Mouse (Mus musculus): ENCODE measurements around the gene Micall2. TPM values are rescaled to one million over a fixed set of nuclear protein-coding genes. Genes with fewer than 3 reads are reported as not detected.

The Micall2 gene
- polyA plus RNA-seq, 1 experiment from 2014 or later, result 6.5 TPM

DNA sequence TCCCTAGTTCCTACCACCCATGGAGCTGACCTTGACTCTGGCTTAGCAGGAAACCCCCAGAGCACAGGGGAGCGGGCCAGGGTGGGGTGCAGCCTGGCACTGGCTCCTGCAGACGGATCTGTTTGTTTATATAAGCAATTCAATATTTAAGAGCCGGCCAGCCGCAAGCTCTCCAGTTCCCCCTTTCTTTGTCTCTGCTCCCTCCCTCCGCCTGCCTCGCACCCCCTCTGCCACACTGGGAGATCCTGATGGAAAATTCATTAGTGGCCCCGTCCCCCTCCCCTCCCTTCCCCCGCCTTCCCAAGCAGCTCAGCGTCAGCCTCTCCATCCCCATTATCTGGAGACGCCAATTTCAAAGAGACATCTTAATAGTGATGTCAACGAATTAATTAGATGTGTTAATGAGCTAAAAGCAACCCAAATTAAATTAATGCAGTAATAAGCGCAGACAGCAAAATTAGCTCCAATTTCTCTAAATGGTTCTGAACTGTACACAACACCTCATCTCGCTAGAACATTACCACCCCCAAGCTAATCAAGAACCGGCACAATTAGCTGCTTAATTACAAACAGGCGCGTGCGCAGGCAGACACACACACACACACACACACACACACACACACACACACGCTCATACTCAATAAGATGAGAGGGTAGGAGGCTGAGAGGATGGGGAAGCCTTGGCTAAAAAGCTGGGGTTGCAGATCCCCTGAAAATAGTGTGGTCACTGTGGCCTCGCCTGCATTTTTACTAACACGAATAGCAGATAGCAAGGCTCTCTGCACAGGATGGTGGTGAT is 54.1 kb downstream of the Micall2 start:
- H3K27me3 ChIP-seq, result peaks cover 92% of the 10 kb centered on the region
- no peak overlapping the region for H3K9ac ChIP-seq (replicated peaks)
- WGBS, result 4% methylated on average over 20 of the region's 20 CpGs
- H3K27ac ChIP-seq, result peak overlapping the region; percentile 72
- no peaks in the 10 kb centered on the region for H3K36me3 ChIP-seq
- no peaks in the 10 kb centered on the region for H3K9me3 ChIP-seq
- no peak overlapping the region for H3K4me3 ChIP-seq (replicated peaks)
- H3K4me2 ChIP-seq, result peak overlapping the region; percentile 34
- peaks cover 36% of the 10 kb centered on the region for H3K4me1 ChIP-seq (replicated peaks)
- ATAC-seq (ENCODE audit: insufficient number of reproducible peaks, insufficient read depth, low FRiP score, low TSS enrichment, low read depth), result no peak

DNA sequence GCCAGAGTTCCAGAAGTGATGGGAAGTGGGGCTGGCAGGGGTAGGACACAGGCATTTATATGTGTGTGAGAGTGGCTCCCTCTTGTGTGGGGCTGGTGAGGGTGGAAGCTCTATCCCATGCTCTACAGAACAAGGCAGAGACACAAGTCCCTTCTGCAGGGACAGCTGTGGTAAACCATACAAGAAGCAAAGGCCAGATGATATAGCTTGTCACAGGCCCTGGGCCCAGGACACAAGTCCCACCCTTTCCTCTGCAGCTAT is 60.5 kb downstream of the Micall2 start:
- peaks cover 92% of the 10 kb centered on the region for H3K27me3 ChIP-seq
- H3K4me2 ChIP-seq, result no peak overlapping the region
- peaks cover 17% of the 10 kb centered on the region; the same call in 1 of the 2 replicates for H3K4me1 ChIP-seq (replicated peaks)

DNA sequence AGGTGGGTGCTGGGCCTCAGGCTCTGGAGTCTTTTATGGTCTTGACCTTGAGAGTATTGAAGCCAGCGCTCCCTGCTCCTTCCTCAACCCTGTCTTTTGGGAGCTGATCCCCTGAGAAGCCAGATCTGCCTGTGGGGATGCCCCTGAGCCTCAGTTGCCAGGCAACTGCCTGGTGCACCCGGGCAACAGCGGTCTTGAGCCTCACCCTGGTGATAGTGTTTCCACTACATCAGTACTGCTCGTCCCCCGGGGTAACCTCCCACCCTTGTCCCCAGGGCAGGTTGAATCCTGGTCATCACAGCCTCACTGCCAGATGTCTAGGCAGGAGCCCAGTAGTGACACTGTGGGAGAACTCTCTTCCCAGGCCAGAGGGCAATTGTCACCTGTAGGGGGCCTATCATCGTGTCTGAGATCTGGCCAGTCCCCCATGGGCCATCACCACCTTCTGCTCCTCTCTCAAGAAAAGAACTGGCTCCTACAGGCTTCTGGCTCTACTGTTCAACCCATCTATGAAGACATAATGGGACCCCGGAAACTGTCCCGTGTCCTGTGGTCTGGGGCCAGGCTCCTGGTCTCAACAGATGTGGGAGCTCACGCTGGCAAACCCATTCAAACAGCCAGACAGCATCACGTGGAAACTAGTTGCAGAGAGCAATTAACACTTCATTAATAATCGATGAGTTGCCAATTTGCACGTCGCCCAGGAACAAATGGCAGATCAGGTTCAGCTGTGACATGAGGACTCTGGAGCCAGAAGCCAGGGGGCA is 61.0 kb downstream of the Micall2 start:
- Histone ChIP-seq H3K4me2 (no peak overlapping the region), H3K4me1 (replicated peaks) (peaks cover 17% of the 10 kb centered on the region; the same call in 1 of the 2 replicates), H3K9ac (replicated peaks) (no peak overlapping the region), H3K27ac (no peak overlapping the region), H3K4me3 (replicated peaks) (no peak overlapping the region), H3K9me3 (peaks cover 4% of the 10 kb centered on the region; the same call in 1 of the 2 replicates), H3K27me3 (peaks cover 94% of the 10 kb centered on the region), H3K36me3 (no peaks in the 10 kb centered on the region)
- WGBS, result 27% methylated on average over 13 of the region's 13 CpGs
- ATAC-seq (ENCODE audit: insufficient number of reproducible peaks, insufficient read depth, low FRiP score, low TSS enrichment, low read depth), result no peak

More for the DNA sequence above, 60.5 kb downstream of the Micall2 start:
- Histone ChIP-seq H3K27ac (no peak overlapping the region), H3K9me3 (peaks cover 4% of the 10 kb centered on the region; the same call in 1 of the 2 replicates), H3K36me3 (no peaks in the 10 kb centered on the region), H3K9ac (replicated peaks) (no peak overlapping the region), H3K4me3 (replicated peaks) (no peak overlapping the region)
- ATAC-seq (ENCODE audit: insufficient number of reproducible peaks, insufficient read depth, low FRiP score, low TSS enrichment, low read depth), result no peak

GRCm38 (mm10) chr5:139669380-139669779 is 66.8 kb downstream of the Micall2 start:
- ATAC-seq (ENCODE audit: insufficient number of reproducible peaks, insufficient read depth, low FRiP score, low TSS enrichment, low read depth), result no peak
- H3K4me1 ChIP-seq (replicated peaks), result peaks cover 24% of the 10 kb centered on the region
- no peaks in the 10 kb centered on the region for H3K36me3 ChIP-seq
- H3K4me2 ChIP-seq, result no peak overlapping the region
- H3K27ac ChIP-seq, result no peak overlapping the region
- H3K9ac ChIP-seq (replicated peaks), result no peak overlapping the region
- peaks cover 4% of the 10 kb centered on the region; the same call in 1 of the 2 replicates for H3K9me3 ChIP-seq
- 10% methylated on average over 8 of the region's 8 CpGs for WGBS
- H3K4me3 ChIP-seq (replicated peaks), result no peak overlapping the region
- peaks cover 99% of the 10 kb centered on the region for H3K27me3 ChIP-seq

- WGBS, result 1% methylated on average over 24 of the region's 24 CpGs
- H3K36me3 ChIP-seq, result no peaks in the 10 kb centered on the region
- no peak overlapping the region for H3K27ac ChIP-seq
- H3K4me2 ChIP-seq, result peak overlapping the region; percentile 39
- H3K9me3 ChIP-seq, result no peaks in the 10 kb centered on the region
- H3K4me3 ChIP-seq (replicated peaks), result no peak overlapping the region
- H3K9ac ChIP-seq (replicated peaks), result no peak overlapping the region
- peaks cover 24% of the 10 kb centered on the region for H3K4me1 ChIP-seq (replicated peaks)
- ATAC-seq (ENCODE audit: insufficient number of reproducible peaks, insufficient read depth, low FRiP score, low TSS enrichment, low read depth), result no peak
- peaks cover 99% of the 10 kb centered on the region for H3K27me3 ChIP-seq
Measured at GRCm38 (mm10) chr5:139668494-139668893, 67.6 kb downstream of the Micall2 start.

DNA sequence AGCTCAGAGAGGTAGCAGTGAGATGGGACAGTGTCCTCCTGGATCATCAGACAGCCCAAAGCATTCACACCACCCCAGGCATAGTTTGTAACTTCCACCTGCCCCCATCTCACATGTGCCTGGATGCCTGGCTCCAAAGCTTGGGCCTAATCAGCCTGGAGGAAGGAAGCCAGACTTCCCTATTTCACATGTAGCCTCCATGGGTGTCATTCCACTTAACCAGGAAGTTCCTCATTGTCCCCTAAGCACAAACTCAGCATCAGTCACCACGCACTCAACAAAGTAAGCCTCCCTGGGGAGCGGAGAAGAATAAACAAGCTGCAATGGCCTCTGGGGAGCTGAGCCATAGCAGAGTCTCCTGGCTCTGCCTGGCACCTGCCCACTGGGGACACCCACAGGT is 69.6 kb downstream of the Micall2 start:
- Histone ChIP-seq H3K9ac (replicated peaks) (no peak overlapping the region), H3K27ac (no peak overlapping the region), H3K27me3 (peaks cover 96% of the 10 kb centered on the region), H3K4me2 (no peak overlapping the region), H3K4me3 (replicated peaks) (no peak overlapping the region), H3K9me3 (no peaks in the 10 kb centered on the region), H3K36me3 (no peaks in the 10 kb centered on the region), H3K4me1 (replicated peaks) (peaks cover 19% of the 10 kb centered on the region)
- 35% methylated on average over 2 of the region's 2 CpGs for WGBS
- ATAC-seq (ENCODE audit: insufficient number of reproducible peaks, insufficient read depth, low FRiP score, low TSS enrichment, low read depth), result no peak

- Histone ChIP-seq H3K27me3 (peaks cover 97% of the 10 kb centered on the region), H3K27ac (no peak overlapping the region), H3K4me3 (replicated peaks) (no peak overlapping the region), H3K4me1 (replicated peaks) (peaks cover 19% of the 10 kb centered on the region), H3K9ac (replicated peaks) (no peak overlapping the region), H3K9me3 (no peaks in the 10 kb centered on the region), H3K36me3 (no peaks in the 10 kb centered on the region), H3K4me2 (no peak overlapping the region)
- no peak for ATAC-seq (ENCODE audit: insufficient number of reproducible peaks, insufficient read depth, low FRiP score, low TSS enrichment, low read depth)
- 48% methylated on average over 3 of the region's 3 CpGs for WGBS
Measured at GRCm38 (mm10) chr5:139665375-139665774, 70.8 kb downstream of the Micall2 start.

GRCm38 (mm10) chr5:139661713-139662112 is 74.4 kb downstream of the Micall2 start:
- H3K36me3 ChIP-seq, result no peaks in the 10 kb centered on the region
- no peak overlapping the region for H3K27ac ChIP-seq
- H3K4me2 ChIP-seq, result no peak overlapping the region
- H3K9ac ChIP-seq (replicated peaks), result no peak overlapping the region
- no peak for ATAC-seq (ENCODE audit: insufficient number of reproducible peaks, insufficient read depth, low FRiP score, low TSS enrichment, low read depth)
- H3K9me3 ChIP-seq, result no peaks in the 10 kb centered on the region
- 69% methylated on average over 7 of the region's 8 CpGs for WGBS
- peaks cover 93% of the 10 kb centered on the region for H3K27me3 ChIP-seq
- no peak overlapping the region for H3K4me3 ChIP-seq (replicated peaks)
- peaks cover 12% of the 10 kb centered on the region for H3K4me1 ChIP-seq (replicated peaks)

DNA sequence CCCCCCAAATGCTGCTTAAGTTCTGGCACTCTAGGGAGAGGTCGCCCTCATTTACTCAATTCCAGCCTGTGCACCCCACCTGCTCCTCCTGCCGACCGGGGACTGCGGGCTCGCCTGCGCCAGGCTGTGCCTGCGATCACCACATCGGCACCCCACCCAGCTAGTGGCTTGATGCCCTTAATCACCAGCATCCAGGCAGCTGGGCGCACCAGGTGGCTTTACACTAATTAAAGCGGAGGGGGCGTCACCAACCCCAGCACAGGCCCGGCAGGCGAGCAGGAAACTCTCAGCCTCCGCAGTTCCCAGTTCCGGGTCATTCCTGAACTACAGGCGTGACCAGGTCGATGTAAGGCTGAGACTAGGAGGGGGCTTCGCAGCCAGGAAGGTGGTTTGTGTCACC is 76.8 kb downstream of the Micall2 start:
- Histone ChIP-seq H3K4me2 (peak overlapping the region; percentile 50), H3K4me3 (replicated peaks) (peak overlapping the region; percentile 19), H3K4me1 (replicated peaks) (peaks cover 11% of the 10 kb centered on the region), H3K9me3 (no peaks in the 10 kb centered on the region), H3K9ac (replicated peaks) (0 out of 2 replicates have a peak overlapping the region, but pooled peaks have one; percentile 37), H3K27ac (no peak overlapping the region), H3K36me3 (no peaks in the 10 kb centered on the region), H3K27me3 (peaks cover 75% of the 10 kb centered on the region)
- ATAC-seq (ENCODE audit: insufficient number of reproducible peaks, insufficient read depth, low FRiP score, low TSS enrichment, low read depth), result no peak
- under 1% methylated on average over 18 of the region's 18 CpGs for WGBS

GRCm38 (mm10) chr5:139658865-139659264 is 77.3 kb downstream of the Micall2 start:
- Histone ChIP-seq H3K4me3 (replicated peaks) (no peak overlapping the region), H3K4me1 (replicated peaks) (peaks cover 11% of the 10 kb centered on the region), H3K27ac (no peak overlapping the region), H3K36me3 (no peaks in the 10 kb centered on the region), H3K9ac (replicated peaks) (no peak overlapping the region), H3K27me3 (peaks cover 72% of the 10 kb centered on the region), H3K9me3 (no peaks in the 10 kb centered on the region), H3K4me2 (peak overlapping the region; percentile 50; the same call in 1 of the 2 replicates)
- ATAC-seq (ENCODE audit: insufficient number of reproducible peaks, insufficient read depth, low FRiP score, low TSS enrichment, low read depth), result no peak
- WGBS, result 25% methylated on average over 7 of the region's 7 CpGs

DNA sequence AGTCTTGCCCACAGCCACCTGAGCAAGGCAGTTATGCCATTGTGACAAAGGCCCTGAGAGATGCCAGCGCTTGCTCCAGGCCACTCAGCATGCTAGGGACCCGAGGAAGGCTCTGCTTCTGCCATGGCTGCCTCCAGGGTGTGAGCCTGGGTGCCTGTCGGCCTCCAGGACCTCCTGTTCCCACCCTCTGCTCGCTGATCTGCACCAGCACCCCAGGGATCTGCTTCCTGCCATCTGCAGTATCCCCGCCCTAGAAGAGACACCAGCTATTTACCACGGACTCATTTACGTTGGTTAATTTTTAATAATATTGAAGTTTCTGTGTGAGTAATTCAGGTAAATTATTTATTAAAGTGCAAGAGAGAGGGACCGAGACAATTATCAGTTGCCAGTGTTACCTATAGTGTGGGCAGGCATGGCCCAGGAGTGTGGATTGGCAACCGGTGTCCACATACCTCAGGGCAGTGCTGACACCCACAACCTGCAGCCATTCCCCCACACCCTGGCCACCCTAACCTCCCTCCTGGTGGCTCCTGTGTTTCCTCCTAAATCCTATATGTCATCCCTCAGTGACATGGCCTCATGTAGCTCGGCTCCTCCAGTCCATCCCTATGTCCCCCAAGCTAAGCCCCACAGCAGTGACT is 78.1 kb downstream of the Micall2 start:
- H3K9me3 ChIP-seq, result no peaks in the 10 kb centered on the region
- ATAC-seq (ENCODE audit: insufficient number of reproducible peaks, insufficient read depth, low FRiP score, low TSS enrichment, low read depth), result no peak
- H3K4me3 ChIP-seq (replicated peaks), result no peak overlapping the region
- no peak overlapping the region for H3K9ac ChIP-seq (replicated peaks)
- H3K27ac ChIP-seq, result no peak overlapping the region
- 62% methylated on average over 10 of the region's 10 CpGs for WGBS
- no peaks in the 10 kb centered on the region for H3K36me3 ChIP-seq
- H3K4me1 ChIP-seq (replicated peaks), result peaks cover 11% of the 10 kb centered on the region
- H3K4me2 ChIP-seq, result no peak overlapping the region
- H3K27me3 ChIP-seq, result peaks cover 66% of the 10 kb centered on the region

Measured in limb, embryonic 12.5 days (tissue).